In the genomic region with DNA sequence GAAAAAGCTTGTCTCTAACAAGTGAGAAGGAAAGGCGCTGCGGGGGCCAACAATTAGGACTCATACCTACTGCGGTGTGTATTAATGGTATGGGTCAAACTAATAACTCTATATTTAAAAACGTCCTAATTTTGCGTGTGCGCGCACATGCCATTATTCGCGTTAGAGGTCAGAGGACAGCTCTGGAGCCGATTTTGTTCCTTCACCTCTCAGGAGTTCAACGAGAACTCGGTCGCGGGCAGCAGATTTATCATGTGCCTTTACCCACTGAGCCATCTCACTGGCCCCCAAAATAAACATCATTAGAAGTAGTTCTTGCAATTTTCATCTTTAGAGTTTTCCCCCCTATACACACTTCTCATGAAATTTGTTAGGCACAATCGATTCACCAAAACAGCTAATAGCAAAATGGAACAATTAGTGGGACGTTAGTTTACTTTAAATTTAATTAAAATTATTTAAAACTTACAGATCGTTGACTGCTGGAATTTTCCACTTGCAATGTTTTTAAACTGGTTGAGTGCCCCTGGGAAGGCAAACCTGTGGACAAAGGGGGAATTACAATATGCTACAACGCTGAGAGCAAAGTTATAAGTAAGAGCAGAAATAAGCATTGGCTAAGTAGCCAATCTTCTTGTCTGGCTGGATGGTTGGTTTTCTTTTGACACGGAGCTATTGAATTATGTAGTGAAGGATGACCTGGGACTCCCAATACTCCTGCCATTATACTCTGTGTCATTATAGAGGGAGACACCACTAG, we compare ENCODE assay signal across 8 mouse cellular contexts. TPM values are rescaled to one million over a fixed set of nuclear protein-coding genes. Genes with fewer than 3 reads are reported as not detected.
DNase-seq lines count a peak whose midpoint lies in the region; ATAC-seq and TF ChIP-seq lines count a peak whose summit lies in the region.

No protein-coding gene starts in this region.

- TF ChIP-seq POLR2A in bone marrow, adult 2 months (IDR thresholded peaks at IDR 0.05; ENCODE audit: borderline replicate concordance, control insufficient read depth, low read depth, low read length), result no peak

- H3K27me3 ChIP-seq in forebrain, postnatal 0 days (ENCODE audit: insufficient read depth, low read length), result no peaks in the 10 kb centered on the region
- H3K27me3 ChIP-seq in limb, embryonic 13.5 days, result no peaks in the 10 kb centered on the region
- H3K27me3 ChIP-seq in neural tube, embryonic 12.5 days (replicated peaks), result no peaks in the 10 kb centered on the region

- 3% methylated on average over 19 of the region's 19 CpGs for WGBS in bone marrow, adult 2 months
- 9% methylated on average over 19 of the region's 19 CpGs for WGBS in forebrain, postnatal 0 days
- 8% methylated on average over 19 of the region's 19 CpGs for WGBS in limb, embryonic 13.5 days
- 14% methylated on average over 19 of the region's 19 CpGs for WGBS in neural tube, embryonic 12.5 days

- peaks cover 1% of the 10 kb centered on the region; the same call in 1 of the 2 replicates for H3K4me1 ChIP-seq in bone marrow, adult 2 months (ENCODE audit: control insufficient read depth, insufficient read depth, low read length)
- H3K4me1 ChIP-seq in forebrain, postnatal 0 days (ENCODE audit: insufficient read depth), result peaks cover 4% of the 10 kb centered on the region; the same call in 1 of the 2 replicates
- peaks cover 12% of the 10 kb centered on the region for H3K4me1 ChIP-seq in limb, embryonic 13.5 days
- H3K4me1 ChIP-seq in neural tube, embryonic 12.5 days, result peaks cover 8% of the 10 kb centered on the region

- H3K9me3 ChIP-seq in forebrain, postnatal 0 days (ENCODE audit: low read length), result no peaks in the 10 kb centered on the region
- H3K9me3 ChIP-seq in limb, embryonic 13.5 days, result no peaks in the 10 kb centered on the region
- no peaks in the 10 kb centered on the region for H3K9me3 ChIP-seq in neural tube, embryonic 12.5 days

- no peak for ATAC-seq in forebrain, postnatal 0 days
- no peak for ATAC-seq in limb, embryonic 13.5 days (ENCODE audit: low FRiP score, low read depth)
- ATAC-seq in neural tube, embryonic 12.5 days (ENCODE audit: low FRiP score, low read depth), result no peak

- DNase-seq in kidney, adult 11 months, result peak; percentile 15
- no peak for DNase-seq in kidney, postnatal 25 days
- peak; percentile 11 for DNase-seq in forebrain, postnatal 0 days
- DNase-seq in thymus, postnatal 25 days, result no peak
- DNase-seq in adrenal gland, adult 8-10 months, result no peak

- TF ChIP-seq CTCF in bone marrow, adult 2 months (IDR thresholded peaks at IDR 0.05; ENCODE audit: control insufficient read depth, insufficient read depth, low read length), result no peak
- peak; percentile 30 for TF ChIP-seq CTCF in forebrain, postnatal 0 days (IDR thresholded peaks at IDR 0.05; ENCODE audit: low read depth)

- H3K4me2 ChIP-seq in forebrain, postnatal 0 days (ENCODE audit: low read depth), result peak overlapping the region; percentile 68
- peak overlapping the region; percentile 71 for H3K4me2 ChIP-seq in limb, embryonic 13.5 days (replicated peaks)
- H3K4me2 ChIP-seq in neural tube, embryonic 12.5 days (replicated peaks), result peak overlapping the region; percentile 61

- H3K9ac ChIP-seq in forebrain, postnatal 0 days, result peak overlapping the region; percentile 51
- H3K9ac ChIP-seq in limb, embryonic 13.5 days, result peak overlapping the region; percentile 77
- peak overlapping the region; percentile 63 for H3K9ac ChIP-seq in neural tube, embryonic 12.5 days

- no peaks in the 10 kb centered on the region for H3K36me3 ChIP-seq in forebrain, postnatal 0 days (ENCODE audit: insufficient read depth)
- H3K36me3 ChIP-seq in limb, embryonic 13.5 days, result peaks cover 23% of the 10 kb centered on the region
- H3K36me3 ChIP-seq in neural tube, embryonic 12.5 days, result peaks cover 14% of the 10 kb centered on the region

- peak overlapping the region; percentile 97 for H3K27ac ChIP-seq in bone marrow, adult 2 months (ENCODE audit: control insufficient read depth, insufficient read depth, low read depth, low read length, poor library complexity)
- H3K27ac ChIP-seq in forebrain, postnatal 0 days (ENCODE audit: low read depth, low read length), result peak overlapping the region; percentile 69
- peak overlapping the region; percentile 83 for H3K27ac ChIP-seq in limb, embryonic 13.5 days
- peak overlapping the region; percentile 46; the same call in 1 of the 2 replicates for H3K27ac ChIP-seq in neural tube, embryonic 12.5 days

- peak overlapping the region; percentile 86 for H3K4me3 ChIP-seq in bone marrow, adult 2 months (replicated peaks; ENCODE audit: control insufficient read depth, low read depth, low read length)
- peak overlapping the region; percentile 51 for H3K4me3 ChIP-seq in forebrain, postnatal 0 days (ENCODE audit: low read depth, low read length)
- H3K4me3 ChIP-seq in limb, embryonic 13.5 days, result peak overlapping the region; percentile 66
- H3K4me3 ChIP-seq in neural tube, embryonic 12.5 days, result peak overlapping the region; percentile 60

RNA-seq across cellular contexts. Expression of a gene that starts 0.9 kb away (rescaled TPM):
- 10.0 and 29.6 TPM in 2 replicates for polyA plus RNA-seq in bone marrow, adult 2 months (2011; ENCODE audit: insufficient read depth, insufficient read length, low replicate concordance, missing spikeins)
- total RNA-seq in forebrain, postnatal 0 days (2014; rRNA removed), result 11.5 and 17.6 TPM in 2 replicates
- polyA plus RNA-seq in forebrain, postnatal 0 days (2015; fragmentation: Nextera tagmentation; extraction: Ambion mirVana), result 5.3 and 6.1 TPM in 2 replicates
- polyA plus RNA-seq in limb, embryonic 13.5 days (2015; fragmentation: Nextera tagmentation; extraction: Ambion mirVana), result 21.6 and 22.2 TPM in 2 replicates
- 20.5 and 21.2 TPM in 2 replicates for polyA plus RNA-seq in neural tube, embryonic 12.5 days (2016; fragmentation: Nextera tagmentation; extraction: Ambion mirVana)
- 10 to 100 TPM; 15.6 to 20.7 (median 16.7) TPM for total RNA-seq in adrenal gland, adult 8-10 months (2022)

RNA-seq across cellular contexts. Expression of a gene that starts 1.0 kb away (rescaled TPM):
- 29.0 and 47.1 TPM in 2 replicates for polyA plus RNA-seq in bone marrow, adult 2 months (2011; ENCODE audit: insufficient read depth, insufficient read length, low replicate concordance, missing spikeins)
- 18.8 and 23.9 TPM in 2 replicates for total RNA-seq in forebrain, postnatal 0 days (2014; rRNA removed)
- 17.5 and 24.4 TPM in 2 replicates for polyA plus RNA-seq in forebrain, postnatal 0 days (2015; fragmentation: Nextera tagmentation; extraction: Ambion mirVana)
- polyA plus RNA-seq in limb, embryonic 13.5 days (2015; fragmentation: Nextera tagmentation; extraction: Ambion mirVana), result 52.3 and 54.8 TPM in 2 replicates
- polyA plus RNA-seq in neural tube, embryonic 12.5 days (2016; fragmentation: Nextera tagmentation; extraction: Ambion mirVana), result 48.9 and 49.4 TPM in 2 replicates
- 10 to 100 TPM; 39.8 to 49.9 (median 41.7) TPM for total RNA-seq in adrenal gland, adult 8-10 months (2022)

RNA-seq across cellular contexts. Expression of a gene that starts 45.3 kb away (rescaled TPM):
- polyA plus RNA-seq in bone marrow, adult 2 months (2011; ENCODE audit: insufficient read depth, insufficient read length, low replicate concordance, missing spikeins), result 2.9 and 7.6 TPM in 2 replicates
- total RNA-seq in forebrain, postnatal 0 days (2014; rRNA removed), result 20.0 and 24.2 TPM in 2 replicates
- polyA plus RNA-seq in forebrain, postnatal 0 days (2015; fragmentation: Nextera tagmentation; extraction: Ambion mirVana), result 15.2 and 15.7 TPM in 2 replicates
- polyA plus RNA-seq in limb, embryonic 13.5 days (2015; fragmentation: Nextera tagmentation; extraction: Ambion mirVana), result 14.6 and 16.4 TPM in 2 replicates
- polyA plus RNA-seq in neural tube, embryonic 12.5 days (2016; fragmentation: Nextera tagmentation; extraction: Ambion mirVana), result 19.6 and 20.1 TPM in 2 replicates
- 10 to 100 TPM in 1 of 4 experiments, 1 to 10 TPM in 3; 9.2 to 10.1 (median 9.5) TPM for total RNA-seq in adrenal gland, adult 8-10 months (2022)

RNA-seq across cellular contexts. Expression of a gene that starts 49.1 kb away (rescaled TPM):
- 0.45 TPM in 1 of 2 replicates, not detected in the other for polyA plus RNA-seq in bone marrow, adult 2 months (2011; ENCODE audit: insufficient read depth, insufficient read length, low replicate concordance, missing spikeins)
- 0.85 and 1.4 TPM in 2 replicates for total RNA-seq in forebrain, postnatal 0 days (2014; rRNA removed)
- polyA plus RNA-seq in forebrain, postnatal 0 days (2015; fragmentation: Nextera tagmentation; extraction: Ambion mirVana), result 0.18 and 0.62 TPM in 2 replicates
- polyA plus RNA-seq in limb, embryonic 13.5 days (2015; fragmentation: Nextera tagmentation; extraction: Ambion mirVana), result 0.20 TPM in 1 of 2 replicates, not detected in the other
- polyA plus RNA-seq in neural tube, embryonic 12.5 days (2016; fragmentation: Nextera tagmentation; extraction: Ambion mirVana), result 0.05 TPM in 1 of 2 replicates, not detected in the other
- total RNA-seq in adrenal gland, adult 8-10 months (2022), result 1 to 10 TPM in 1 of 4 experiments, under 1 TPM in 3; 0.44 to 1.7 (median 0.69) TPM

Comparison
In these comparisons a context has a peak if more than half of its experiments do, and no peak if none do; other contexts are left out.
1. DNase-seq: peak in kidney, adult 11 months (single experiment) and forebrain, postnatal 0 days (single experiment); none in kidney, postnatal 25 days (0 of 2), thymus, postnatal 25 days (single experiment) and adrenal gland, adult 8-10 months (single experiment).
2. H3K27ac ChIP-seq: peak in every context shown above with its lines; median percentile 97 in bone marrow, adult 2 months; 83 in limb, embryonic 13.5 days; 69 in forebrain, postnatal 0 days; 46 in neural tube, embryonic 12.5 days.
3. Peak in every context shown above with its lines, with median percentiles within 50 percentile points of each other: H3K4me3 ChIP-seq, H3K4me2 ChIP-seq and H3K9ac ChIP-seq.